Mouse (Mus musculus) myocyte (in vitro differentiated cells): Measurements from ENCODE around the gene Tex12.

ENCODE experiments used
- MAX ChIP-seq: IDR thresholded peaks from one replicate; pipeline ENCODE4 v1.6.1; 2011; ENCODE audit warnings: low read depth, mild to moderate bottlenecking, control low read depth
- TCF12 ChIP-seq: IDR thresholded peaks from one replicate; pipeline ENCODE4 v1.6.1; 2011; ENCODE audit warnings: mild to moderate bottlenecking, control low read depth; ENCODE audit not compliant: poor library complexity, insufficient read depth, severe bottlenecking

GRCm38 (mm10) chr9:50520748-50521147 lies 40.4 kb downstream of the Tex12 start:
- TF ChIP-seq TCF12 (no peak), MAX (no peak)
